Mouse (Mus musculus) urinary bladder, postnatal 4 days (tissue): Measurements from ENCODE around the gene Thbd.

Experiments used
- DNase-seq, 2 experiments: peaks; one replicate each; pipeline ENCODE4 v3.0.0; 2021 to 2022; ENCODE audit warnings: low spot score in 2 of 2

Thbd gene

GRCm38 (mm10) chr2:148421706-148422105 is 13.7 kb upstream of the Thbd start:
- DNase-seq: no peak

- no peak for DNase-seq
Measured at GRCm38 (mm10) chr2:148421112-148421511, 13.1 kb upstream of the Thbd start.

GRCm38 (mm10) chr2:148419776-148420175 is 11.8 kb upstream of the Thbd start:
- DNase-seq: no peak

GRCm38 (mm10) chr2:148419151-148419550 is 11.2 kb upstream of the Thbd start:
- no peak for DNase-seq

- no peak for DNase-seq
Measured at GRCm38 (mm10) chr2:148409821-148410220, 1.8 kb upstream of the Thbd start.

GRCm38 (mm10) chr2:148409141-148409540 is 1.2 kb upstream of the Thbd start:
- DNase-seq: peak; percentile 82 to 85

- DNase-seq: no peak
Measured at GRCm38 (mm10) chr2:148408761-148409120, 753 bp upstream of the Thbd start.

GRCm38 (mm10) chr2:148406971-148407869 is 768 bp downstream of the Thbd start:
- DNase-seq: peak in 1 of 2 experiments; percentile 69

- no peak for DNase-seq
Measured at GRCm38 (mm10) chr2:148406160-148406970, 1.6 kb downstream of the Thbd start.

GRCm38 (mm10) chr2:148404906-148405305 is 3.1 kb downstream of the Thbd start:
- no peak for DNase-seq

GRCm38 (mm10) chr2:148402227-148402626 is 5.8 kb downstream of the Thbd start:
- no peak for DNase-seq

GRCm38 (mm10) chr2:148398901-148399685 is 8.9 kb downstream of the Thbd start:
- no peak for DNase-seq

GRCm38 (mm10) chr2:148397784-148398100 is 10.2 kb downstream of the Thbd start:
- no peak for DNase-seq

GRCm38 (mm10) chr2:148397015-148397783 is 10.8 kb downstream of the Thbd start:
- DNase-seq: no peak

- DNase-seq: no peak
Measured at GRCm38 (mm10) chr2:148396209-148396608, 11.8 kb downstream of the Thbd start.

- DNase-seq: peak in 1 of 2 experiments; percentile 35
Measured at GRCm38 (mm10) chr2:148395131-148396051, 12.6 kb downstream of the Thbd start, which contains the start of gene Sstr4. TSS of gene Sstr4 (plus strand) at chr2:148395344.

- no peak for DNase-seq
Measured at GRCm38 (mm10) chr2:148393846-148394245, 14.1 kb downstream of the Thbd start.

- DNase-seq: no peak
Measured at GRCm38 (mm10) chr2:148393149-148393548, 14.8 kb downstream of the Thbd start.

GRCm38 (mm10) chr2:148387652-148388581 is 20.1 kb downstream of the Thbd start:
- no peak for DNase-seq
